Mouse (Mus musculus) 3T3-L1 (cell line): ENCODE data around the gene Tspan12.

Experiments used
- DNase-seq: peaks from one replicate; pipeline ENCODE4 v3.0.0-alpha.2; 2015; ENCODE audit warnings: low read depth, low spot score

The Tspan12 gene

DNA sequence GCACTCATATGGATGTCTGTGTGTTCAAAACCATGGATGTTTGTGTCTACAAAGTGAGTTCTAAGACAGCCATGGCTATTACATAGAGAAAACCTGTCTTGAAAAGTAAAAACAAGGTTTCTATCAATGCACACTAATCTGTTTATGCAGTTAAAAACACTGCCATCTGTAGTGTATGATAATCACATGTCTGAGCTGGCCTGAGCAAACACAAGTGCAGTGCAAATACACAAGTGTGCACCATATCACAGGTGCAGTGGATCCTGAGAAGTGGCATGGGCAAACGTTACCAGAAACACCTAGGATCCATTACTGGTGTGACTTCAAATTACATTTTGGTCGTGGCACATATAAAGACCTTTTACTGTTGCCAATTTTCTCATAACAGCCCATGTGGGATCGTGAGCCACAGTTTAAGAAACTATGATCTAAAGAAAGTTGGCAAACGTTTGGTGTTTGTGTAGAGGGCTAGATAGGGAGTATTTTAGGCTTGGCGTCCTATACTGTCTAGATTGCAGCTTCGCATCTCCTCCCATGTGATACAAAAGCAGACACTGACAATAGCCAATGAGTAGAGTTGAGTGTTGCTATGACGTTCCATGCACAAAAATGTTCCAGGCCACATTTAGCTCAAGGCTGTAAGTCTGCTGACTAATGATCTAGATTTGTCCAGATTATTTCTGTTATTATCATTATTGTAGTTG lies 78.0 kb downstream of the Tspan12 start:
- no peak for DNase-seq

DNA sequence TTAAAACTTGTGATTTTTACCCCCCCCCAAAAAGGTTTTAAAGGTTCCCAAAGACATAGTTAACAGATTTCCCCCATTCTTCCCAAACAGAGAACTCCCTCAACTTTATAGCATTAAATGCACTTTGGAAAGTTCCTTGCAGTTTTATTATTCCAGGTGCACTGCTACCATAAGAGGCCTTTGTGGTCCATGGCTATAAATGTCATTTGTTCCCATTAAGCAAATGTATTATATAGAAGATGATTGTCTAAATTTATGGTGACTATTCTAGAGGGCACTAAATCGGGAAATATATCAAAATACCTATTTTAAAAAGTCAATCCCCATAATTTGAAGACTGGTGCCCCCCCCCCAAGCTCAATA lies 82.9 kb downstream of the Tspan12 start:
- DNase-seq: no peak

DNA sequence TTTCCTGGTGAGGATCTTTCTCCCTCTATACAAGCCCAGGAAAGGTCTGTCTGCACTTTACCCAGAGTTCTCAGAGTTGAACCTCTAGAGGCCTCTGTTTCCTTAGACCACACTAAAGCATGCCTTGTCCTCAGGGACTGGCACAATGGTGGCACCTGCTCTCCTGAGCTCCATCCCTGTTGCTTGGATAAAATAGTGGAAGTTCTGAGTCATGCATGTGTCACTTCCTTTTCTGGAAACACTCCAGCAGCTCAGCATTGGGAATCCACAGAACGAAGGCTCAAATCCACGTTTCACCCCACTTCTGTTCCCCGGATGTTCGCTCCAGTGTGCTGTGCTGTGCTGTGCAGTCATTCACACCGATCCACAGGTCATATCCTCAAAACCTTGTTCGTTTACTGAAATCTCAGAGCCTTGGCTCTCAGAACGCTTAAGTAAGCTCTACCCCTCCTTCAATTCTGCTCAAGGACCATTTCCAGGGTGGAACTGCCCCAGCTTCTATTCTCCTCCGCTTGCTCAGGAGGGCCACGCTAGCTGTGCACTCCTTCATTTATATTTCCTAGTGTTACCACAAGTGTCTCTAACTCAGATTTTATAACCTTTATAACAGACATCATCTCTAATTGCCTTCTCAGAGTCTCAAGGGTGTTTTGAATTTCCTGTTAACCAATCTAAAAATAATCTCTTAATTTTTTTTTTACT lies 83.4 kb downstream of the Tspan12 start:
- DNase-seq: peak; percentile 57

DNA sequence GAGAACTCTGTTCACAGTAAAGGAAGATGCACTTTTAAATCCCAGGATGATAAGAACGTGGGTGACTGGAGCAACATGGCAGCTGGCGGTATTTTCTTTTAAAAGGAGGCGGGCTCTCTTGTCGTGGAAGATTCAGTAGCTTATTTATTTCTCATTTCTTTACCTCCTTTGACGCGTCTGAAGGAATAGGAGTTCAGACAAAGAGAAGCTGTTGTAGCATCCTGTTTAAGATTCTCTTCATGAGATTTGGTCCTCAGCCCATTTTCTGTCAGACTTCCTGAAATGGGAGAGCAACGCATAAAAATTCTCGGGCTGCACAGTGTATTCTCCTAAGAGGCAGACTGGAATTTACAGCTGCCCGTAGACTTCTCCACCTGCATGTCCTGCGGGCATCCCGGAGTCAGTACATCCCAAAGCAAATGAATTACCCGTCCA lies 84.5 kb downstream of the Tspan12 start:
- no peak for DNase-seq

DNA sequence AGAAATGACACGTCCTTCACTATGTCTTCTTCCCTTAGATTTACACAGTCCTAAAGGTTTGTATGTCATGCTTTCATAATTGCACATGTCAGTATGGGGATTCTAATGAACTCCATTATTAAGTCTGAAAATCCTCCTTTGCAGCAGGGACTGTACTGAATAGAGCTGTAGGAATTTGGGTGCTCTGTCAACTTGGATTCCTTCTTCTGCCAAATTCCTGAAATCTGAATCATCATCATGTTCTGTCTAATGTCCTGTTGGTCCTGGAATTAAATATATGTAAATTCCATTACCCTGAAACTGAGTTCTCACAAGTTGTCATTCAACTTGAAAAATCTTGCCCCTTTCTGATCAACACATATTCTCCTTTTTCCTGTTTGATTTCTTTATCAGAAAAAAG lies 104.8 kb downstream of the Tspan12 start:
- peak; percentile 82 for DNase-seq

DNA sequence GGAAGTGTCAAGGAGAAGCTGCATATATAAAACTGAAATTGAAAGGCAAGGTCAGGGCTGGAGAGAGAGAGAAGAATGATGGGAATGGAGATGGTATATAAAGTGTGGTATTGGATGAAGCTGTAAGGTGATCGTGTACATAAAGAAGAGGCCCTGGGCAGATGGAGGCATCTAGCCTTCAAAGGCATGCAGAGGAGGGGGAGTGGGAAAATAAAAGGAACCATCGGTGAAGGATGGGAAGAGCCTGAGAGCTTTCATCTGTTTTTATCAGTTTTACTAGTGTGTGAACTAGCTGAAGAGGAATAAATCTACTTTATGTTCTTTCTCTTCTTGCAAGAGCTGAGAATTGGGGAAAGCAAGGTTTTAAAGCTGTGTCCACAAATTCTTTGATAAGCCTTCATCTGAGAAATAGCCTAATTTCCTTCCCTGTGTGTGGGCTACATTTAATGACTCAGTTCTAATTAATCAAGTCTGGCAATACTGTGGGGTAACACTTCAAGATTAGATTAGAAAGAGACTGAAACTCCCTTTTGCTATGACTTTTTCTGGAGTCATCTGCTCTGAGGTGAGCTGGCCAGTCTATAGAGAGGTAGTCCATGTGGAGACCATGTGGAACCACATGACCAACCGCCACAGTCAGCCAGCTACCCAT lies 107.6 kb downstream of the Tspan12 start:
- DNase-seq: no peak

DNA sequence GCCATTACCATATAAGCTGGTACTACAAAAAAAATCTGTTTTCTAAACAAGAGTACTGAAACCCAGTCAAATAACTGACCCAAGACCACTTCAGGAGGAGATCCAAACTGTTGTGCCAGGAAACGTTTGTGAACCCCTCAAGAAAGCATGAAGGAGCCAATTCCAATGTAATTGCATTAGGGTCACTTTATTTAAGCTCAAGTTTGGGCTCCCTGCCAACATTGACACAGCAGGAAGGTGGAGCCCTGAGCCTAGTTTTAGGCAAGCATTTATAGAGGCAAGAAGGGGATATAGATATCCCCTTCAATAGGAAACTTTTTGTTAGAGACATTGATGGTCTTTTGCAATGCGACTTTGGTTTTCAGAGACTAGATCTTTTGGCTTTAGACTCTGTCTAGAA lies 111.7 kb downstream of the Tspan12 start:
- no peak for DNase-seq

DNA sequence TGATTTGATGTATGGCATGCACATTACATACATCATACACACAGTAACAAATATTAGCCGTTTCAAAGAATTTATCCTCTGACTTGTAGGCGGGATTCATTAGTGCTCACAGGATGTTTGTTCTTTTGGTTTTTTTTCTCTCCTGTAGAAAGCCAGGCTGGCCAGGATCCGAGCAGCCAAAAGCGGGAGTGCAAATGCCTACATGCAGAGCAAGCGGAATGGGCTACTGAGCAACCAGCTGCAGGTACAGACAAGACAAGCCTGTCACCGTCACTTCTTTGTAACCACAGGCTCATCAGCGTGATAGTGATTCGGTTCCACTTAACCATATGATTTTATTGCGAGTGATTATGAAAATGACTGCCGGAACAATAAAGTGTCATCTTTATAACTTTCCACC lies 130.1 kb downstream of the Tspan12 start:
- no peak for DNase-seq
